Mouse (Mus musculus): Measurements from ENCODE around the gene Mta2. TPM values are rescaled to one million over a fixed set of nuclear protein-coding genes. Genes with fewer than 3 reads are reported as not detected.

Mta2 gene
- polyA plus RNA-seq, 1 experiment from 2014 or later = 175 TPM

GRCm38 (mm10) chr19:8914212-8914611 is 27.5 kb upstream of the Mta2 start:
- Histone ChIP-seq H3K27me3 (replicated peaks) (no peaks in the 10 kb centered on the region), H3K4me3 (no peak overlapping the region), H3K4me2 (replicated peaks) (no peak overlapping the region), H3K9ac (no peak overlapping the region), H3K4me1 (no peaks in the 10 kb centered on the region), H3K9me3 (no peaks in the 10 kb centered on the region), H3K36me3 (peaks cover 79% of the 10 kb centered on the region), H3K27ac (no peak overlapping the region)
- 94% methylated on average over 3 of the region's 3 CpGs for WGBS
- ATAC-seq (ENCODE audit: low FRiP score, low read depth) = no peak

- Histone ChIP-seq H3K4me1 (peaks cover 13% of the 10 kb centered on the region), H3K9ac (no peak overlapping the region), H3K4me2 (replicated peaks) (no peak overlapping the region), H3K36me3 (peaks cover 34% of the 10 kb centered on the region), H3K9me3 (no peaks in the 10 kb centered on the region), H3K4me3 (no peak overlapping the region), H3K27me3 (replicated peaks) (no peaks in the 10 kb centered on the region), H3K27ac (no peak overlapping the region)
- 95% methylated on average over 3 of the region's 3 CpGs for WGBS
- no peak for ATAC-seq (ENCODE audit: low FRiP score, low read depth)
These were observed 22.7 kb upstream of the Mta2 start for GRCm38 (mm10) chr19:8919000-8919399.

GRCm38 (mm10) chr19:8919684-8920072 is 22.0 kb upstream of the Mta2 start:
- Histone ChIP-seq H3K27ac (0 out of 2 replicates have a peak overlapping the region, but pooled peaks have one; percentile 75), H3K4me2 (replicated peaks) (peak overlapping the region; percentile 71), H3K4me3 (peak overlapping the region; percentile 83), H3K36me3 (peaks cover 28% of the 10 kb centered on the region), H3K9me3 (no peaks in the 10 kb centered on the region), H3K4me1 (peaks cover 13% of the 10 kb centered on the region), H3K27me3 (replicated peaks) (no peaks in the 10 kb centered on the region), H3K9ac (no peak overlapping the region; the same call in 1 of the 2 replicates)
- no peak for ATAC-seq (ENCODE audit: low FRiP score, low read depth)
- WGBS = 54% methylated on average over 6 of the region's 6 CpGs

GRCm38 (mm10) chr19:8920073-8920736 is 21.5 kb upstream of the Mta2 start, which contains the start of gene B3gat3:
B3gat3 (plus strand) TSS chr19:8920374.
- Histone ChIP-seq H3K27me3 (replicated peaks) (no peaks in the 10 kb centered on the region), H3K36me3 (peaks cover 22% of the 10 kb centered on the region), H3K9ac (peak within 1 kb of the TSS; percentile 81), H3K4me1 (peaks cover 13% of the 10 kb centered on the region), H3K27ac (peak within 1 kb of the TSS; percentile 75), H3K9me3 (no peaks in the 10 kb centered on the region), H3K4me2 (replicated peaks) (peak within 1 kb of the TSS; percentile 71), H3K4me3 (peak within 1 kb of the TSS; percentile 83)
- WGBS = 2% methylated on average over 50 of the region's 50 CpGs
- peak; percentile 97 for ATAC-seq (ENCODE audit: low FRiP score, low read depth)

GRCm38 (mm10) chr19:8920836-8921291 is 20.8 kb upstream of the Mta2 start:
- peaks cover 21% of the 10 kb centered on the region for H3K36me3 ChIP-seq
- H3K9me3 ChIP-seq = no peaks in the 10 kb centered on the region
- no peaks in the 10 kb centered on the region for H3K27me3 ChIP-seq (replicated peaks)
- peak overlapping the region; percentile 75 for H3K27ac ChIP-seq
- WGBS = 4% methylated on average over 6 of the region's 6 CpGs
- H3K4me1 ChIP-seq = peaks cover 13% of the 10 kb centered on the region
- peak overlapping the region; percentile 71 for H3K4me2 ChIP-seq (replicated peaks)
- peak overlapping the region; percentile 83 for H3K4me3 ChIP-seq
- ATAC-seq (ENCODE audit: low FRiP score, low read depth) = no peak
- peak overlapping the region; percentile 81 for H3K9ac ChIP-seq

- no peaks in the 10 kb centered on the region for H3K9me3 ChIP-seq
- no peak for ATAC-seq (ENCODE audit: low FRiP score, low read depth)
- H3K36me3 ChIP-seq = peaks cover 21% of the 10 kb centered on the region
- 0 out of 2 replicates have a peak overlapping the region, but pooled peaks have one; percentile 3 for H3K4me3 ChIP-seq
- 0 out of 2 replicates have a peak overlapping the region, but pooled peaks have one; percentile 81 for H3K9ac ChIP-seq
- peak overlapping the region; percentile 71 for H3K4me2 ChIP-seq (replicated peaks)
- H3K27ac ChIP-seq = no peak overlapping the region
- WGBS = 86% methylated on average over 9 of the region's 9 CpGs
- peaks cover 13% of the 10 kb centered on the region for H3K4me1 ChIP-seq
- no peaks in the 10 kb centered on the region for H3K27me3 ChIP-seq (replicated peaks)
These were observed 19.9 kb upstream of the Mta2 start for GRCm38 (mm10) chr19:8921741-8922140.

- 84% methylated on average over 2 of the region's 2 CpGs for WGBS
- no peak for ATAC-seq (ENCODE audit: low FRiP score, low read depth)
- Histone ChIP-seq H3K4me1 (peaks cover 21% of the 10 kb centered on the region), H3K4me3 (no peak overlapping the region), H3K9me3 (no peaks in the 10 kb centered on the region), H3K4me2 (replicated peaks) (no peak overlapping the region), H3K27me3 (replicated peaks) (no peaks in the 10 kb centered on the region), H3K9ac (no peak overlapping the region), H3K36me3 (peaks cover 28% of the 10 kb centered on the region), H3K27ac (no peak overlapping the region)
These were observed 14.9 kb upstream of the Mta2 start for GRCm38 (mm10) chr19:8926766-8927165.

GRCm38 (mm10) chr19:8927891-8928525 is 13.7 kb upstream of the Mta2 start:
- Histone ChIP-seq H3K4me1 (peaks cover 20% of the 10 kb centered on the region), H3K36me3 (peaks cover 26% of the 10 kb centered on the region), H3K9me3 (no peaks in the 10 kb centered on the region), H3K4me3 (no peak overlapping the region), H3K4me2 (replicated peaks) (no peak overlapping the region), H3K27me3 (replicated peaks) (no peaks in the 10 kb centered on the region), H3K27ac (no peak overlapping the region), H3K9ac (no peak overlapping the region)
- no peak for ATAC-seq (ENCODE audit: low FRiP score, low read depth)
- 91% methylated on average over 12 of the region's 12 CpGs for WGBS

- peak; percentile 31; the same call in 1 of the 2 replicates for ATAC-seq (ENCODE audit: low FRiP score, low read depth)
- peak overlapping the region; percentile 59 for H3K4me3 ChIP-seq
- 0 out of 2 replicates have a peak overlapping the region, but pooled peaks have one; percentile 72 for H3K9ac ChIP-seq
- no peak overlapping the region for H3K27ac ChIP-seq
- H3K36me3 ChIP-seq = peaks cover 31% of the 10 kb centered on the region
- no peaks in the 10 kb centered on the region for H3K9me3 ChIP-seq
- 22% methylated on average over 16 of the region's 16 CpGs for WGBS
- peak overlapping the region; percentile 84 for H3K4me2 ChIP-seq (replicated peaks)
- H3K4me1 ChIP-seq = peaks cover 20% of the 10 kb centered on the region
- no peaks in the 10 kb centered on the region for H3K27me3 ChIP-seq (replicated peaks)
These were observed 12.9 kb upstream of the Mta2 start for GRCm38 (mm10) chr19:8928689-8929223.

- no peaks in the 10 kb centered on the region for H3K27me3 ChIP-seq (replicated peaks)
- peak within 1 kb of the TSS; percentile 59 for H3K4me3 ChIP-seq
- H3K4me2 ChIP-seq (replicated peaks) = peak within 1 kb of the TSS; percentile 84
- peaks cover 34% of the 10 kb centered on the region for H3K36me3 ChIP-seq
- H3K4me1 ChIP-seq = peaks cover 20% of the 10 kb centered on the region
- WGBS = under 1% methylated on average over 70 of the region's 74 CpGs
- no peak within 1 kb of the TSS for H3K27ac ChIP-seq
- peak; percentile 67 for ATAC-seq (ENCODE audit: low FRiP score, low read depth)
- H3K9me3 ChIP-seq = no peaks in the 10 kb centered on the region
- peak within 1 kb of the TSS; percentile 72 for H3K9ac ChIP-seq
These were observed 12.2 kb upstream of the Mta2 start, which contains the start of the genes Rom1 and Eml3 for GRCm38 (mm10) chr19:8929224-8930088. Rom1 (minus strand) TSS chr19:8929356. Eml3 (plus strand) TSS chr19:8929552.

- Histone ChIP-seq H3K9ac (peak overlapping the region; percentile 72), H3K4me1 (peaks cover 20% of the 10 kb centered on the region), H3K27me3 (replicated peaks) (no peaks in the 10 kb centered on the region), H3K27ac (no peak overlapping the region), H3K9me3 (no peaks in the 10 kb centered on the region), H3K4me3 (peak overlapping the region; percentile 59), H3K36me3 (peaks cover 34% of the 10 kb centered on the region), H3K4me2 (replicated peaks) (peak overlapping the region; percentile 84)
- peak; percentile 13; the same call in 1 of the 2 replicates for ATAC-seq (ENCODE audit: low FRiP score, low read depth)
- WGBS = 16% methylated on average over 11 of the region's 11 CpGs
These were observed 11.6 kb upstream of the Mta2 start for GRCm38 (mm10) chr19:8930117-8930516.
